Mouse (Mus musculus): ENCODE results near the gene Kmo. TPM values are rescaled to one million over a fixed set of nuclear protein-coding genes. Genes with fewer than 3 reads are reported as not detected.

Gene Kmo
- polyA plus RNA-seq, 1 experiment from 2014 or later = 0.09 TPM

Other genes starting within 250 kb of the Kmo start
- gene Rgs7, start 127.9 kb upstream of the Kmo start, polyA plus RNA-seq (2014; fragmentation: Nextera tagmentation; extraction: Ambion mirVana) = 0.57 and 0.65 TPM in 2 replicates
- gene Fh1, start 5.3 kb downstream of the Kmo start, polyA plus RNA-seq (2014; fragmentation: Nextera tagmentation; extraction: Ambion mirVana) = 206 and 229 TPM in 2 replicates
- gene Opn3, start 72.4 kb downstream of the Kmo start, polyA plus RNA-seq (2014; fragmentation: Nextera tagmentation; extraction: Ambion mirVana) = 12.5 and 15.0 TPM in 2 replicates
- gene Chml, start 72.5 kb downstream of the Kmo start, polyA plus RNA-seq (2014; fragmentation: Nextera tagmentation; extraction: Ambion mirVana) = 6.8 and 7.4 TPM in 2 replicates
- gene Wdr64, start 78.2 kb downstream of the Kmo start, polyA plus RNA-seq (2014; fragmentation: Nextera tagmentation; extraction: Ambion mirVana) = not detected in 2 replicates